Mouse (Mus musculus): ENCODE measurements around the gene Btbd7. TPM values are rescaled to one million over a fixed set of nuclear protein-coding genes. Genes with fewer than 3 reads are reported as not detected.

Btbd7 gene
- polyA plus RNA-seq, 1 experiment from 2014 or later = 7.5 TPM

Other genes with a start within 250 kb of the Btbd7 start
- 3.7 and 4.3 TPM in 2 replicates for gene Itpk1, start 173.5 kb downstream of the Btbd7 start, polyA plus RNA-seq (2016; fragmentation: Nextera tagmentation; extraction: Ambion mirVana)
- 9.2 and 11.7 TPM in 2 replicates for gene Moap1, start 134.8 kb downstream of the Btbd7 start, polyA plus RNA-seq (2016; fragmentation: Nextera tagmentation; extraction: Ambion mirVana)
- 11.5 and 12.3 TPM in 2 replicates for gene Tmem251, start 134.7 kb downstream of the Btbd7 start, polyA plus RNA-seq (2016; fragmentation: Nextera tagmentation; extraction: Ambion mirVana)
- gene Gm28051, start 120.7 kb downstream of the Btbd7 start, polyA plus RNA-seq (2016; fragmentation: Nextera tagmentation; extraction: Ambion mirVana) = 0.48 TPM in 1 of 2 replicates, not detected in the other
- gene Gon7, start 120.7 kb downstream of the Btbd7 start, polyA plus RNA-seq (2016; fragmentation: Nextera tagmentation; extraction: Ambion mirVana) = 20.6 and 23.2 TPM in 2 replicates
- gene Ubr7, start 120.5 kb downstream of the Btbd7 start, polyA plus RNA-seq (2016; fragmentation: Nextera tagmentation; extraction: Ambion mirVana) = 32.1 and 32.4 TPM in 2 replicates
- 11.8 and 12.4 TPM in 2 replicates for gene Gm20604, start 119.8 kb downstream of the Btbd7 start, polyA plus RNA-seq (2016; fragmentation: Nextera tagmentation; extraction: Ambion mirVana)
- not detected in 2 replicates for gene Cox8c, start 20.8 kb upstream of the Btbd7 start, polyA plus RNA-seq (2016; fragmentation: Nextera tagmentation; extraction: Ambion mirVana)
- 0.04 TPM in 1 of 2 replicates, not detected in the other for gene Unc79, start 70.4 kb upstream of the Btbd7 start, polyA plus RNA-seq (2016; fragmentation: Nextera tagmentation; extraction: Ambion mirVana)